Comparison of ENCODE assay signal across 37 mouse cellular contexts in genomic region chr17:36154271-36155149, GRCm38 (mm10). TPM values are rescaled to one million over a fixed set of nuclear protein-coding genes. Genes with fewer than 3 reads are reported as not detected.
DNase-seq lines count a peak whose midpoint lies in the region; ATAC-seq and TF ChIP-seq lines count a peak whose summit lies in the region.
"Had no signal": no experiment of that assay in that cellular context is flagged by ENCODE, and none has a peak within 500 bp of the region (broad histone marks: within the 10 kb centered on the region; RNA-seq: fewer than 3 reads in every experiment).

No protein-coding gene starts in this region.

- H3K36me3 ChIP-seq in intestine, embryonic 15.5 days: no peaks in the 10 kb centered on the region
- no peaks in the 10 kb centered on the region for H3K36me3 ChIP-seq in intestine, postnatal 0 days (ENCODE audit: control insufficient read depth, insufficient read depth)
- no peaks in the 10 kb centered on the region for H3K36me3 ChIP-seq in megakaryocyte, embryonic 14.5 days (replicated peaks; ENCODE audit: low read length)
- no peaks in the 10 kb centered on the region for H3K36me3 ChIP-seq in forebrain, embryonic 16.5 days (ENCODE audit: control insufficient read depth, insufficient read depth)
- H3K36me3 ChIP-seq: embryonic facial prominence, embryonic 10.5 days; embryonic facial prominence, embryonic 15.5 days; forebrain, embryonic 12.5 days; kidney, embryonic 15.5 days; liver, embryonic 15.5 days; neural tube, embryonic 12.5 days had no signal

- H3K9ac ChIP-seq in intestine, embryonic 15.5 days: no peak overlapping the region
- H3K9ac ChIP-seq in intestine, postnatal 0 days (ENCODE audit: low read depth, low read length): no peak overlapping the region
- no peak overlapping the region for H3K9ac ChIP-seq in forebrain, embryonic 16.5 days (replicated peaks; ENCODE audit: low read depth, low read length)
- H3K9ac ChIP-seq: embryonic facial prominence, embryonic 15.5 days; forebrain, embryonic 12.5 days; hindbrain, embryonic 14.5 days; kidney, embryonic 15.5 days; liver, embryonic 15.5 days; neural tube, embryonic 12.5 days had no signal

- H3K27me3 ChIP-seq in intestine, embryonic 15.5 days (replicated peaks): peaks cover 33% of the 10 kb centered on the region
- H3K27me3 ChIP-seq in intestine, postnatal 0 days (replicated peaks; ENCODE audit: control insufficient read depth, insufficient read depth, low read length): peaks cover 11% of the 10 kb centered on the region
- H3K27me3 ChIP-seq in megakaryocyte, embryonic 14.5 days (replicated peaks): peaks cover 27% of the 10 kb centered on the region
- peaks cover 31% of the 10 kb centered on the region for H3K27me3 ChIP-seq in forebrain, embryonic 16.5 days (replicated peaks; ENCODE audit: control insufficient read depth, insufficient read depth, low read length)

- peak; percentile 54 for DNase-seq in 416B (ENCODE audit: low read depth)
- no peak for DNase-seq in cerebellum, adult 8-10 months
- DNase-seq: adrenal gland, adult 2 months; cerebellum, adult 2 months; cerebellum, postnatal 25 days; gastrocnemius, postnatal 14 days; kidney, adult 18-20 months; kidney, postnatal 25 days; liver; right cerebral cortex, adult 18-20 months; spleen, adult 18-20 months; thymus, adult 2 months; thymus, postnatal 4 days had no signal

- H3K4me1 ChIP-seq in intestine, embryonic 15.5 days (replicated peaks): peaks cover 4% of the 10 kb centered on the region; the same call in 1 of the 2 replicates
- no peaks in the 10 kb centered on the region for H3K4me1 ChIP-seq in intestine, postnatal 0 days (replicated peaks; ENCODE audit: control insufficient read depth, insufficient read depth, low read length)
- peaks cover 9% of the 10 kb centered on the region for H3K4me1 ChIP-seq in megakaryocyte, embryonic 14.5 days
- H3K4me1 ChIP-seq in forebrain, embryonic 16.5 days (replicated peaks; ENCODE audit: control insufficient read depth, insufficient read depth, low read length): peaks cover 4% of the 10 kb centered on the region; the same call in 1 of the 2 replicates
- H3K4me1 ChIP-seq: embryonic facial prominence, embryonic 10.5 days; liver, embryonic 15.5 days had no signal

- no peak for TF ChIP-seq CTCF in intestine, postnatal 0 days (IDR thresholded peaks at IDR 0.05; ENCODE audit: low read depth)

- ATAC-seq in intestine, embryonic 15.5 days: 0 out of 2 replicates have a peak, but pooled peaks have one; percentile 34
- ATAC-seq in intestine, postnatal 0 days: no peak
- ATAC-seq in megakaryocyte, adult 5-6 weeks (ENCODE audit: poor library complexity, severe bottlenecking): no peak
- ATAC-seq in forebrain, embryonic 16.5 days: no peak

- no peak overlapping the region for H3K4me2 ChIP-seq in intestine, embryonic 15.5 days (replicated peaks)
- no peak overlapping the region for H3K4me2 ChIP-seq in intestine, postnatal 0 days (replicated peaks; ENCODE audit: low read depth)
- H3K4me2 ChIP-seq in forebrain, embryonic 16.5 days (ENCODE audit: low read length): no peak overlapping the region
- H3K4me2 ChIP-seq: embryonic facial prominence, embryonic 15.5 days; forebrain, embryonic 12.5 days; heart, embryonic 11.5 days; hindbrain, embryonic 14.5 days; kidney, embryonic 15.5 days; liver, embryonic 15.5 days; neural tube, embryonic 12.5 days had no signal

- H3K9me3 ChIP-seq in intestine, embryonic 15.5 days: no peaks in the 10 kb centered on the region
- no peaks in the 10 kb centered on the region for H3K9me3 ChIP-seq in intestine, postnatal 0 days (ENCODE audit: control insufficient read depth)
- no peaks in the 10 kb centered on the region for H3K9me3 ChIP-seq in megakaryocyte, embryonic 14.5 days
- no peaks in the 10 kb centered on the region for H3K9me3 ChIP-seq in forebrain, embryonic 16.5 days (ENCODE audit: control insufficient read depth, low read length)
- H3K9me3 ChIP-seq: embryonic facial prominence, embryonic 10.5 days; embryonic facial prominence, embryonic 15.5 days; forebrain, embryonic 12.5 days; kidney, embryonic 15.5 days; liver, embryonic 15.5 days; neural tube, embryonic 12.5 days had no signal

- no peak overlapping the region for H3K27ac ChIP-seq in intestine, embryonic 15.5 days
- H3K27ac ChIP-seq in intestine, postnatal 0 days (ENCODE audit: low read depth, low read length): no peak overlapping the region
- H3K27ac ChIP-seq in forebrain, embryonic 16.5 days (ENCODE audit: low read length): no peak overlapping the region
- H3K27ac ChIP-seq: embryonic facial prominence, embryonic 10.5 days; embryonic facial prominence, embryonic 15.5 days; forebrain, embryonic 12.5 days; hindbrain, embryonic 14.5 days; kidney, embryonic 15.5 days; liver, embryonic 15.5 days; neural tube, embryonic 12.5 days had no signal

- 24% methylated on average over 3 of the region's 3 CpGs for WGBS in intestine, embryonic 15.5 days
- 29% methylated on average over 3 of the region's 3 CpGs for WGBS in intestine, postnatal 0 days
- WGBS in forebrain, embryonic 16.5 days: 19% methylated on average over 3 of the region's 3 CpGs

- H3K4me3 ChIP-seq in intestine, embryonic 15.5 days (replicated peaks): no peak overlapping the region
- H3K4me3 ChIP-seq in intestine, postnatal 0 days (ENCODE audit: low read depth, low read length): no peak overlapping the region
- H3K4me3 ChIP-seq in megakaryocyte, embryonic 14.5 days (replicated peaks): peak overlapping the region; percentile 35
- H3K4me3 ChIP-seq in forebrain, embryonic 16.5 days (replicated peaks; ENCODE audit: low read length): no peak overlapping the region
- H3K4me3 ChIP-seq: embryonic facial prominence, embryonic 10.5 days; embryonic facial prominence, embryonic 15.5 days; forebrain, embryonic 12.5 days; kidney, embryonic 15.5 days; liver, embryonic 15.5 days; myocyte; neural tube, embryonic 12.5 days had no signal

RNA-seq across cellular contexts. Expression of gene Gm8909, which starts 13.8 kb away (rescaled TPM):
- polyA plus RNA-seq in intestine, embryonic 15.5 days (2015; fragmentation: Nextera tagmentation; extraction: Ambion mirVana): 1.2 and 2.2 TPM in 2 replicates
- polyA plus RNA-seq in intestine, postnatal 0 days (2015; fragmentation: Nextera tagmentation; extraction: Ambion mirVana): 28.7 and 31.1 TPM in 2 replicates
- not detected in 2 replicates for polyA plus RNA-seq in megakaryocyte, embryonic 14.5 days (2012; ENCODE audit: insufficient read depth, low replicate concordance)
- total RNA-seq in megakaryocyte, adult 5-6 weeks (2015): not detected in 2 replicates
- total RNA-seq in megakaryocyte, adult 5-6 weeks (2017): not detected in 2 replicates
- polyA plus RNA-seq in forebrain, embryonic 16.5 days (2015; fragmentation: Nextera tagmentation; extraction: Ambion mirVana): not detected in 2 replicates
- total RNA-seq: adrenal gland, adult 2 months; gastrocnemius, postnatal 14 days; granulocyte monocyte progenitor cell, adult 5-6 weeks; hematopoietic stem cell, adult 5-6 weeks; layer of hippocampus, adult 18-20 months; layer of hippocampus, postnatal 10 days; left cerebral cortex, adult 18-20 months; left cerebral cortex, postnatal 14 days; midbrain, postnatal 0 days had no signal
- polyA plus RNA-seq: adrenal gland, adult 2 months; cerebellum, adult 2 months; embryonic facial prominence, embryonic 10.5 days; embryonic facial prominence, embryonic 15.5 days; forebrain, embryonic 12.5 days; heart, embryonic 11.5 days; heart, postnatal 0 days; hindbrain, embryonic 14.5 days; kidney, embryonic 15.5 days; limb, embryonic 11.5 days; liver, embryonic 15.5 days; midbrain, postnatal 0 days; myocyte had no signal

RNA-seq across cellular contexts. Expression of gene Gm7030, which starts 25.3 kb away (rescaled TPM):
- 1.4 and 1.5 TPM in 2 replicates for polyA plus RNA-seq in intestine, embryonic 15.5 days (2015; fragmentation: Nextera tagmentation; extraction: Ambion mirVana)
- polyA plus RNA-seq in intestine, postnatal 0 days (2015; fragmentation: Nextera tagmentation; extraction: Ambion mirVana): 0.93 and 1.3 TPM in 2 replicates
- polyA plus RNA-seq in megakaryocyte, embryonic 14.5 days (2012; ENCODE audit: insufficient read depth, low replicate concordance): 0.46 TPM in 1 of 2 replicates, not detected in the other
- not detected in 2 replicates for total RNA-seq in megakaryocyte, adult 5-6 weeks (2015)
- total RNA-seq in megakaryocyte, adult 5-6 weeks (2017): not detected in 2 replicates
- not detected in 2 replicates for polyA plus RNA-seq in forebrain, embryonic 16.5 days (2015; fragmentation: Nextera tagmentation; extraction: Ambion mirVana)
- total RNA-seq: adrenal gland, adult 2 months; adrenal gland, postnatal 4 days; gastrocnemius, postnatal 14 days; granulocyte monocyte progenitor cell, adult 5-6 weeks; hematopoietic stem cell, adult 5-6 weeks; layer of hippocampus, adult 18-20 months; layer of hippocampus, postnatal 10 days; left cerebral cortex, adult 18-20 months; left cerebral cortex, postnatal 14 days; midbrain, postnatal 0 days had no signal
- polyA plus RNA-seq: adrenal gland, adult 2 months; cerebellum, adult 2 months; embryonic facial prominence, embryonic 10.5 days; embryonic facial prominence, embryonic 15.5 days; forebrain, embryonic 12.5 days; heart, embryonic 11.5 days; heart, postnatal 0 days; hindbrain, embryonic 14.5 days; kidney, embryonic 15.5 days; limb, embryonic 11.5 days; liver, embryonic 15.5 days; midbrain, postnatal 0 days; myocyte; neural tube, embryonic 12.5 days had no signal

RNA-seq across cellular contexts. Expression of gene Gm19684, which starts 33.0 kb away (rescaled TPM):
- 0.11 TPM in 2 replicates for polyA plus RNA-seq in intestine, embryonic 15.5 days (2015; fragmentation: Nextera tagmentation; extraction: Ambion mirVana)
- 0.17 TPM in 1 of 2 replicates, not detected in the other for polyA plus RNA-seq in intestine, postnatal 0 days (2015; fragmentation: Nextera tagmentation; extraction: Ambion mirVana)
- polyA plus RNA-seq in megakaryocyte, embryonic 14.5 days (2012; ENCODE audit: insufficient read depth, low replicate concordance): 0.29 TPM in 1 of 2 replicates, not detected in the other
- 0.62 TPM in 1 of 2 replicates, not detected in the other for total RNA-seq in megakaryocyte, adult 5-6 weeks (2015)
- 0.12 and 0.15 TPM in 2 replicates for total RNA-seq in megakaryocyte, adult 5-6 weeks (2017)
- polyA plus RNA-seq in forebrain, embryonic 16.5 days (2015; fragmentation: Nextera tagmentation; extraction: Ambion mirVana): not detected in 2 replicates
- total RNA-seq: gastrocnemius, postnatal 14 days; hematopoietic stem cell, adult 5-6 weeks; layer of hippocampus, adult 18-20 months; layer of hippocampus, postnatal 10 days; left cerebral cortex, adult 18-20 months; left cerebral cortex, postnatal 14 days; midbrain, postnatal 0 days had no signal
- polyA plus RNA-seq: cerebellum, adult 2 months; embryonic facial prominence, embryonic 10.5 days; embryonic facial prominence, embryonic 15.5 days; forebrain, embryonic 12.5 days; heart, embryonic 11.5 days; heart, postnatal 0 days; hindbrain, embryonic 14.5 days; kidney, embryonic 15.5 days; limb, embryonic 11.5 days; liver, embryonic 15.5 days; midbrain, postnatal 0 days; myocyte; neural tube, embryonic 12.5 days had no signal

RNA-seq across cellular contexts. Expression of gene H2-T3, which starts 35.6 kb away (rescaled TPM):
- 24.3 and 30.1 TPM in 2 replicates for polyA plus RNA-seq in intestine, embryonic 15.5 days (2015; fragmentation: Nextera tagmentation; extraction: Ambion mirVana)
- polyA plus RNA-seq in intestine, postnatal 0 days (2015; fragmentation: Nextera tagmentation; extraction: Ambion mirVana): 53.3 and 65.3 TPM in 2 replicates
- polyA plus RNA-seq in megakaryocyte, embryonic 14.5 days (2012; ENCODE audit: insufficient read depth, low replicate concordance): not detected in 2 replicates
- not detected in 2 replicates for total RNA-seq in megakaryocyte, adult 5-6 weeks (2015)
- total RNA-seq in megakaryocyte, adult 5-6 weeks (2017): not detected in 2 replicates
- polyA plus RNA-seq in forebrain, embryonic 16.5 days (2015; fragmentation: Nextera tagmentation; extraction: Ambion mirVana): not detected in 2 replicates
- total RNA-seq: adrenal gland, adult 2 months; adrenal gland, postnatal 4 days; gastrocnemius, postnatal 14 days; granulocyte monocyte progenitor cell, adult 5-6 weeks; layer of hippocampus, adult 18-20 months; layer of hippocampus, postnatal 10 days; left cerebral cortex, postnatal 14 days; midbrain, postnatal 0 days had no signal
- polyA plus RNA-seq: adrenal gland, adult 2 months; cerebellum, adult 2 months; embryonic facial prominence, embryonic 10.5 days; embryonic facial prominence, embryonic 15.5 days; forebrain, embryonic 12.5 days; heart, embryonic 11.5 days; heart, postnatal 0 days; hindbrain, embryonic 14.5 days; kidney, embryonic 15.5 days; limb, embryonic 11.5 days; liver, embryonic 15.5 days; midbrain, postnatal 0 days; myocyte; neural tube, embryonic 12.5 days had no signal
